Mouse (Mus musculus) forebrain, embryonic 14.5 days (tissue): Measurements from ENCODE around the gene Olfr99. TPM values are rescaled to one million over a fixed set of nuclear protein-coding genes. Genes with fewer than 3 reads are reported as not detected.
A peak's percentile ranks its signal among the peaks of the same experiment; 100 is the strongest.

Experiments
- ATAC-seq: fragments of 200-750 bp; cut with Nextera tagmentation; 2 replicates; pipeline ENCODE4 v1.8.0; 2017; ENCODE audit warnings: mild to moderate bottlenecking, moderate library complexity
- DNase-seq: peaks from one replicate; pipeline ENCODE4 v3.0.0-alpha.2; 2015; ENCODE audit warnings: low spot score
- H3K27ac ChIP-seq: fragments of 300-500 bp; sonication (generic); 2 replicates; pipeline ENCODE4 v1.5.1; 2014; ENCODE audit warnings: low read depth, mild to moderate bottlenecking, control low read depth, low read length, moderate library complexity
- H3K27me3 ChIP-seq: fragments of 300-500 bp; sonication (generic); replicated peaks from 2 replicates; pipeline ENCODE4 v1.6.1; 2014; ENCODE audit warnings: low read length, control low read depth, mixed read lengths; ENCODE audit not compliant: control insufficient read depth, insufficient read depth
- H3K36me3 ChIP-seq: fragments of 300-500 bp; sonication (generic); 2 replicates; pipeline ENCODE4 v1.6.1; 2014; ENCODE audit warnings: low read length, control low read depth; ENCODE audit not compliant: control insufficient read depth, insufficient read depth
- H3K4me1 ChIP-seq: fragments of 300-500 bp; sonication (generic); 2 replicates; pipeline ENCODE4 v1.6.1; 2014; ENCODE audit warnings: antibody characterized with exemption, low read length, control low read depth; ENCODE audit not compliant: control insufficient read depth, insufficient read depth
- H3K4me2 ChIP-seq: fragments of 300-500 bp; sonication (generic); 2 replicates; pipeline ENCODE4 v1.6.1; 2014; ENCODE audit warnings: mild to moderate bottlenecking, control low read depth, low read length
- H3K4me3 ChIP-seq: fragments of 300-500 bp; sonication (generic); 2 replicates; pipeline ENCODE4 v1.5.1; 2014; ENCODE audit warnings: low read depth, low read length, control low read depth
- H3K9ac ChIP-seq: fragments of 300-500 bp; sonication (generic); 2 replicates; pipeline ENCODE4 v1.6.1; 2014; ENCODE audit warnings: mild to moderate bottlenecking, low read length, control low read depth, moderate library complexity
- H3K9me3 ChIP-seq: fragments of 300-500 bp; sonication (generic); replicated peaks from 2 replicates; pipeline ENCODE4 v1.6.1; 2016; ENCODE audit warnings: low read length, control low read depth, mixed read lengths; ENCODE audit not compliant: control insufficient read depth
- WGBS: fragments of 180-500 bp; shearing (Covaris S2); extraction: QIAGEN DNeasy Blood & Tissue Kit; methylation state at CpG from one replicate; pipeline ENCODE4 v1.1.7; 2014; 5-methylcytosine and 5-hydroxymethylcytosine counted together
- polyA plus RNA-seq: library from polyadenylated mRNA; unstranded; fragments of >200 nt; fragmentation: Nextera tagmentation; extraction: Ambion mirVana; gene quantifications from 2 replicates; pipeline ENCODE4 v1.2.1, GENCODE M21; 2014

Olfr99 gene
- not detected in 2 replicates for polyA plus RNA-seq

DNA sequence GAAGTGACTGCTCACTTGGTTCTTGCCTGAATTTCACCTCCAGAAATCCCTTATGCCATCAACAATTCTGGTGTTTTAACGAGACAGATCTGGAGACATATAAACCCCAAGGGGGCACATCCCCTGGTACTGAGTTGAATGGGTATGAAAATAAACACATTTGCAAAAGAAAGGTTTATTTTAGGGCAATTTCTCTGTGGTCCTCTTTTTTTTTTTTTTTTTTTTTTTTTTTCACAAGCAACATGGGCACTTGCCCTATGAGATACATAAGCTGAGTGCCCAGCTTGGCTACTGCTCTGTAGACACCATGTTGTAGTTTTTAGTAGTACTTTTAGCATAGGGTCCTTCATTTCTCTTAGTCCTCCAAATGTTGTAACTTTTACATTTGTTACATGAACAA, at the start of gene Olfr99:
Gene Olfr99, minus strand, starts transcription at position 101 of the 400 bp plus-strand sequence.
- Histone ChIP-seq H3K27me3 (no peaks in the 10 kb centered on the region), H3K27ac (no peak within 1 kb of the TSS), H3K4me1 (no peaks in the 10 kb centered on the region), H3K4me2 (no peak within 1 kb of the TSS), H3K9ac (no peak within 1 kb of the TSS), H3K4me3 (no peak within 1 kb of the TSS), H3K9me3 (no peaks in the 10 kb centered on the region), H3K36me3 (no peaks in the 10 kb centered on the region)
- DNase-seq (no peak), ATAC-seq (no peak)
- WGBS, result 71% methylated on average over 1 of the region's 1 CpGs

DNA sequence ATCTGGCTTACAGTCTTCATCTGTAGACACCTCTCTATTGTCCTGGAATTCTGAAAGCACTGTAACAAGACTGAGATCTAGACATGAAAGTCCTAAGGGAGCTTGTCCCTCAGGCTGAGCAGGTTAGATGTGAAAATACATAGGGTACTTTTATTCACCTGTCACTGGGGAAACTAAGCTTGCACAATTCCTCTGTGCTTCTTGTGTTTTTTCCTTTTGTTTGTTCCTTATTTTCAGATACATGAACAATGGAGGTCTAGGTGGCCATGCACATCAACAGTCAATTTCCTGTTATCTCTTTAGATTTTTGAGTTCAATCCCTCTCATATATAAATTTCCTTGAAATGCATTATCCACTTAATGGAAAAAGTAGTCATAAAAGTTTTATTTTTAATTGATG, 33.7 kb upstream of the Olfr99 start, which contains the start of gene Olfr102:
Gene Olfr102, minus strand, starts transcription at position 101 of the 400 bp plus-strand sequence.
- ATAC-seq (no peak), DNase-seq (no peak)
- no peaks in the 10 kb centered on the region for H3K4me1 ChIP-seq
- no peaks in the 10 kb centered on the region for H3K27me3 ChIP-seq
- H3K27ac ChIP-seq, result no peak within 1 kb of the TSS
- H3K9me3 ChIP-seq, result no peaks in the 10 kb centered on the region
- no peak within 1 kb of the TSS for H3K4me3 ChIP-seq
- no peaks in the 10 kb centered on the region for H3K36me3 ChIP-seq
- no peak within 1 kb of the TSS for H3K9ac ChIP-seq
- no peak within 1 kb of the TSS for H3K4me2 ChIP-seq

DNA sequence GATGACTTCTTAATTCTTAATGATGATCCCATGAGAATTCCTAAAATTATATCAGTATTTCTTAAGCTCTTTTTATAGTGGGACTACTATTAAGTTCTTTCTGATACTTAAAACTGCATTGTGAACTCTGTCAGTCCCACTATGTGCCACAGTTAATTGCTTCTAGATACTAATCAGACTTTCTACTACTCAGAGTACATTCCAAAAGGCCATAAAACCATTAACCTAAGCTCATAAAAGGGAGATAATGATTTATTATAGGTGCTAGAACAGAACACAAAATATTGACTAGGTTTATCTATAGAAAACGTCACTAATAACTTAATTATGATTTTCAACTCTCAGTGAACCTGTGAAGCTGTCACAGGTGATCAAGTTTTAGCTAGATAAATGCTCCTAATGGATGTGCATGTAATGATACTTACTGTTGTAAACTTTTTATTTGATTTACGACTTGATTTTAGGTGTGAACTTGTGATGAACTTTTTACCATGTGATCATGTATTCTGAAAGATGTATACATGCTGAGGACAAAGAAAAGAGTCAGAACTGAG, 27.0 kb upstream of the Olfr99 start:
- 65% methylated on average over 2 of the region's 2 CpGs for WGBS
- H3K36me3 ChIP-seq, result no peaks in the 10 kb centered on the region
- no peak overlapping the region for H3K4me2 ChIP-seq
- no peak overlapping the region for H3K27ac ChIP-seq
- H3K4me1 ChIP-seq, result no peaks in the 10 kb centered on the region
- no peak overlapping the region for H3K9ac ChIP-seq
- H3K9me3 ChIP-seq, result no peaks in the 10 kb centered on the region
- ATAC-seq (no peak), DNase-seq (no peak)
- no peaks in the 10 kb centered on the region for H3K27me3 ChIP-seq
- H3K4me3 ChIP-seq, result no peak overlapping the region

DNA sequence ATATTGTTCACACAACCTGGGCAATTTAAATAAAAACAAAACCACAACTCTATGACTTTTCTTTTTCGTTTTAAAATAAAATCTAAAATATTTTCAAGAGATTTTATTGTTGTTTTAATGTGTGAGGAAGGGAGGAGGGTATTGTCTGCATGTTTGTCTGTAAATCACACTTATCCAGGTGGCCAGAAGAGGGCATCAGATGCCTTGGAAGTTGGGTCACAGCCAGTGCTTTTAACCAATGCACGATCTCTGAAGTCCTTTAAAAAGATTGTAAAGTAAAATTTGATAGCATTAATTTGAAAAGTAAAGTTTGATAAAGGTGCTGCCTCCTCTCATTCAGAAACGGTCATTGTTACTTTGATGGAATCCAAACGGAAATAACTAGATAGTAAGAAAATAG, 25.2 kb upstream of the Olfr99 start:
- Histone ChIP-seq H3K4me2 (no peak overlapping the region), H3K27ac (no peak overlapping the region), H3K4me1 (no peaks in the 10 kb centered on the region), H3K9me3 (no peaks in the 10 kb centered on the region), H3K9ac (no peak overlapping the region), H3K36me3 (no peaks in the 10 kb centered on the region), H3K27me3 (no peaks in the 10 kb centered on the region), H3K4me3 (no peak overlapping the region)
- WGBS, result 45% methylated on average over 4 of the region's 4 CpGs
- DNase-seq, result peak; percentile 4
- ATAC-seq, result no peak

DNA sequence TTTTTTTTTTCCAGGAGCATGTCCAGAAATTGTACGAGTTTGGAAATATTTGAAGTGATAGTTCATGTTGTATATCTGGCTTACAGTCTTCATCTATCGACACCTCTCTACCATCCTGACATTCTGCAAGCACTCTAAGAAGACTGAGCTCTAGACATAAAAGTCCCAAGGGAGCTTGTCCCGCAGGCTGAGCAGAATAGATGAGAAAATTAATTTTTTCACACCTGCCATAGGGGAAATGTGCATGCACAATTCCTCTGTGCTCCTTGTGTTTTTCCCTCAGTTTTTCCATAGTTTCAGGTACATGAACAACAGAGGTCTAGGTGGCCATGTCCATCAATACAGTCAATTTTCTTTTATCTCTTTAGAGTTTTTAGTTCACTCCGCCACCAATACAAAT, 21.0 kb upstream of the Olfr99 start, which contains the start of gene Olfr101:
Gene Olfr101, minus strand, starts transcription at position 101 of the 400 bp plus-strand sequence.
- no peak within 1 kb of the TSS for H3K9ac ChIP-seq
- H3K4me2 ChIP-seq, result no peak within 1 kb of the TSS
- no peaks in the 10 kb centered on the region for H3K27me3 ChIP-seq
- H3K9me3 ChIP-seq, result no peaks in the 10 kb centered on the region
- WGBS, result 88% methylated on average over 4 of the region's 4 CpGs
- H3K36me3 ChIP-seq, result no peaks in the 10 kb centered on the region
- H3K4me1 ChIP-seq, result no peaks in the 10 kb centered on the region
- H3K27ac ChIP-seq, result no peak within 1 kb of the TSS
- H3K4me3 ChIP-seq, result no peak within 1 kb of the TSS
- ATAC-seq (no peak), DNase-seq (no peak)

DNA sequence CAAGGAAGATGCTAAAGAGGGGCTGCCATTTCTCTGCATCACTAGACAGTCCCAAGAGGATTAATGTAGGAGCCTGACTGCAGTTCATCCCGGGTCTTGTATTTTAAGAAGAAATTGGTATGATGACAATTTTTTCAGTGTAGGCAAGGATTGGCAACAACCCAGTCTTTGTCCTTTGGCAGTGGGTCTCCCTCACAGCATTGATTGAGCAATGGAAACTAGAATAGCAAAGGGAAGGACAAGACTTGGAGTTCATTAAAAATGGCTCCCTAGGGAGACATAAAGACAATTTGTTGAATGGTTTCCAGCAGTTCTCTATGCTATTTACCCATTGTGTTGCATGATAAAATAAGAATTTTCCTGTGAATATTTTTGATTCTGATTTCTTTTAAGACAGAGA, 2.9 kb downstream of the Olfr99 start:
- no peaks in the 10 kb centered on the region for H3K9me3 ChIP-seq
- H3K4me1 ChIP-seq, result no peaks in the 10 kb centered on the region
- no peaks in the 10 kb centered on the region for H3K36me3 ChIP-seq
- no peak overlapping the region for H3K27ac ChIP-seq
- H3K4me3 ChIP-seq, result no peak overlapping the region
- no peak overlapping the region for H3K9ac ChIP-seq
- no peaks in the 10 kb centered on the region for H3K27me3 ChIP-seq
- 57% methylated on average over 1 of the region's 1 CpGs for WGBS
- DNase-seq (no peak), ATAC-seq (no peak)
- H3K4me2 ChIP-seq, result no peak overlapping the region

DNA sequence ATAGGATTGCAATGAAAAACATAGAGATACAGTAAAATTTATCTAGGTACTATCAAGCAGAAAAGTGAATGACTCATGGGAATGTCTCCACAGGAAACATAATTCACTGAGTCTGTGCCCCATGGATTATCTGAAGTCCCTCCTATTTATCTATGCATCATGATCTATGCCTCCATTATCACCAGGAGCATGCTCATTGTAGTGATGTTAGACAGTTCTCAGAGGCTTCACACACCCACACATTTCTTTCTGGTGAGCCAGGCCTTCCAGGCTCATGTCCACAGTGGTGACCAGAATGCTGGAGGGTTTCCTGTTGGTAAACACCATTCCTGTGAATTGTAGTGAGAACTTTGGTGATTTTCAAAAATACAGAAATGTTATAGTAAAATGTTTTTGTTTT, 6.7 kb downstream of the Olfr99 start:
- Histone ChIP-seq H3K9me3 (no peaks in the 10 kb centered on the region), H3K4me2 (no peak overlapping the region), H3K27ac (no peak overlapping the region), H3K4me1 (no peaks in the 10 kb centered on the region), H3K4me3 (no peak overlapping the region), H3K27me3 (no peaks in the 10 kb centered on the region), H3K9ac (no peak overlapping the region), H3K36me3 (no peaks in the 10 kb centered on the region)
- ATAC-seq (no peak), DNase-seq (no peak)

DNA sequence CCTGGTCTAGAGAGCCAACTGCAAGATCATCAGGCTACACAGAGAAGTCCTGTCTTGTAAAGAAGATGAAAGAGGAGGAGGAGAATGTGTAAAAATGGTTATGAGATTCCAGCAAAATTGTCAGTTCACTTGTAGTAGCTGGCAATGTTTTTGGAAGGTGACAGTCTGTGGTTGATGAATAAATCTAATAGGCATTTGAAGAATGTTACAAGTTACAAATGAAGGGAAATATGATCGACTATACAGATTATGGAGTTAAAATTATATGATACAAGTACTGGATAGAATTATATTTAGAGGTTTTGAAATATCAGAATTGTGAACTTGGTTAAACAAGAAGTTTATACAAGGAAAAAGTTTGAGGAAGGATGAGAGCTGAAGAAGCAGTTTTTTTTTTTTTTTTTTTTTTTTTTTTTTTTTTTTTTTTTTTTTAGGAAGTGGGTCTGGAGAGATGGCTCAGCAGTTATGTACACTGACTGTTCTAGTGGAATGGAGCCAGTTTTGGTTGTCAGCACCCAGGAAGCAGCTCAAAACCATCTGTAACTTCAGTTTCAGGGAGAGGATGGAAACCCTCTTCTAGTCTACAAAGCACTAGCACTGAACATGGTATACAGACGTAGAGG, 7.5 kb downstream of the Olfr99 start:
- H3K9me3 ChIP-seq, result no peaks in the 10 kb centered on the region
- H3K36me3 ChIP-seq, result no peaks in the 10 kb centered on the region
- DNase-seq, result no peak
- H3K4me1 ChIP-seq, result no peaks in the 10 kb centered on the region
- no peak overlapping the region for H3K4me2 ChIP-seq
- H3K9ac ChIP-seq, result no peak overlapping the region
- WGBS, result 74% methylated on average over 2 of the region's 2 CpGs
- no peaks in the 10 kb centered on the region for H3K27me3 ChIP-seq
- H3K4me3 ChIP-seq, result no peak overlapping the region
- H3K27ac ChIP-seq, result no peak overlapping the region
- ATAC-seq, result no peak

DNA sequence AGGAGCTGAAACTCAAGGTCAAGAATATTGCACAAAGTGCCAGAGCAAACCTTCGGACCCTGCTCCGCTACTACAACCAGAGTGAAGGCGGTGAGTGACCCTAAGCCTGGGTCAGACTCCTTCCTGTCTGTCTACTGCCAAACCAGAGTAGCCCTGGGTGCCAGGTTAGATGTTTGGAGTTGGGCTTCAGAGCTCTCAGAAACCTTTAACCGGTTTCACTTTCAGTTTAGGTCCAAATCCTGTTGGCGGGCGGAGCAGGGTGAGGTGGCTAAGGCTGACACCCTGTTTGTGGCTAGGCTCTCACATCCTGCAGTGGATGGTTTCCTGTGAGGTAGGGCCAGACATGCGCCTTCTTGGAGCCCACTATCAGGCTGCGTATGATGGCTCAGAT, 12.6 kb downstream of the Olfr99 start:
- Histone ChIP-seq H3K27me3 (no peaks in the 10 kb centered on the region), H3K36me3 (no peaks in the 10 kb centered on the region), H3K9me3 (no peaks in the 10 kb centered on the region), H3K4me2 (peak overlapping the region; percentile 92), H3K27ac (no peak overlapping the region), H3K4me3 (peak overlapping the region; percentile 42), H3K9ac (peak overlapping the region; percentile 49; the same call in 1 of the 2 replicates), H3K4me1 (0 out of 2 replicates have a peak, but pooled peaks cover 3% of the 10 kb centered on the region)
- 70% methylated on average over 8 of the region's 8 CpGs for WGBS
- no peak for ATAC-seq
- no peak for DNase-seq
